Mouse (Mus musculus): ENCODE measurements around the gene Trdmt1. TPM values are rescaled to one million over a fixed set of nuclear protein-coding genes. Genes with fewer than 3 reads are reported as not detected.
A peak's percentile ranks its signal among the peaks of the same experiment; 100 is the strongest.
"Not testable (repeated sequence)": the region's sequence is repeated elsewhere in the genome, so short reads cannot be mapped to it uniquely, and the experiment has no call there.

The Trdmt1 gene
- 1 to 10 TPM; 3.8 to 4.6 TPM for total RNA-seq (2021)
- long read RNA-seq, experiment 1, partial matches to known transcripts: 0 of 1 reads
- long read RNA-seq, experiment 1, other reads (novel, unspliced or antisense): 1 of 1 reads
- long read RNA-seq, experiment 2, partial matches to known transcripts: 0 of 1 reads
- long read RNA-seq, experiment 2, other reads (novel, unspliced or antisense): 1 of 1 reads

DNA sequence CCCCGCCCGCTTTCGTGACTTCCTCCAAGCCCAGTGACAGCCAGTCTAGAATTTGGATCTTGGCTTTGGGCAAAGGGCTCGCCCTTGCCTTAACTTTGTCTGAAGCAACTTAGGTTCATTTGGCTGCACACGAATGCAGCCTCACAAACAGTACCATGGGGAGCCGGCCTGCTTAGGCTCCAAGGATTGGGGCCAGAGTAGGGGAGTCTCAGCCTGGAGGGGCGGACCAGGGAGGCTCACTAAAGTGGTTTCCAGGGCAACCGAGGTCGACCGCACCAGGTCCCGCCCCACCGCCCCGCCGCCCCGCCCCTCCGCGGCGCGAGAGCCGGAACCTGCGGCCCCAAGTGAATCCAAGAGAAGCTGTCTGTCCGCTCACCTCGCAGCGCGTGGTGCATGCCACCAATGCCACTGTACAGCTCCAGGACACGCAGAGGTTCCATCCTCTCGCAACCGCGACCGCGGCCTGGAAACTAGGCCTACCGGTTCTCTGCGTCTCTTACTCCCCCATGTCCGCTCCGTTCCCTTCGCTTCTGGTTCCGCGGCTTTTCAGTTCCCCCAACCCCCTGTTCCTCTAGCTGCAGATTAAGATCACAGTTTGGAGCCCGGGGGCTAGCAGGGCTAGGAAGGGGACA, at the start of gene Trdmt1:
Trdmt1 (minus strand) TSS at position 476 of the 632 bp plus-strand sequence.
- DNase-seq: peak; percentile 87

DNA sequence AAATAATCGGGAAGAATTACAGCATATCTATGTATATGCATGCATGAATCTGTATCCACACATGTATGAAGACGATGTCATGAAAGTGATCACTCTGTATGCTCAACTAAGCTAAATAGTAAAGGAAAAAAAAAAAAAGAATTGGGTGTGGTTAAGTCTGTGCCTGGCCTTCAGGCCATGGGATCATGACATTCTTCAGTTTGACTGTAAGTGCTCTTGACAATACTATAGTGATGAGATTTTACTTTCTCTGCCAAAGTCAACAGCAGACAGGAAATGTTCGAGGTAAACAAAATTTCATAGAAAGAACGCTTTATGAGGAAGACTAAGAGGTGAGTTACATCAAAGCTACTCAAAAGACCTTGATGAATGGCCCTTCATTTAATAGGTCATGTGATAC, 48.9 kb upstream of the Trdmt1 start:
- no peak for DNase-seq

DNA sequence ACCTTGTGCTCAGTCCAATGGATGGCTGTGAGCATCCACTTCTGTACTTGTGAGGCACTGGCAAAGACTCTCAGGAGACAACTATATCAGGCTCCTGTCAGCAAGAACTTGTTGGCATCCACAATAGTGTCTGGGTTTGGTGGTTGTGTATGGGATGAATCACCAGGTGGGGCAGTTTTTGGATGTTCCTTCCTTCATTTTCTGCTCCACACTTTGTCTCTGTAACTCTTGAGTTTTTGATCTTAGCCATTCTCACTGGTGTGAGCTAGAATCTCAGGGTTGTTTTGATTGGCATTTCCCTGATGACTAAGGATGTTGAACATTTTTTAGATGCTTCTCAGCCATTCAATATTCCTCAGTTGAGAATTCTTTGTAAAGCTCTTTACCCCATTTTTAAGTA, 39.3 kb upstream of the Trdmt1 start:
- not testable (repeated sequence) for DNase-seq

DNA sequence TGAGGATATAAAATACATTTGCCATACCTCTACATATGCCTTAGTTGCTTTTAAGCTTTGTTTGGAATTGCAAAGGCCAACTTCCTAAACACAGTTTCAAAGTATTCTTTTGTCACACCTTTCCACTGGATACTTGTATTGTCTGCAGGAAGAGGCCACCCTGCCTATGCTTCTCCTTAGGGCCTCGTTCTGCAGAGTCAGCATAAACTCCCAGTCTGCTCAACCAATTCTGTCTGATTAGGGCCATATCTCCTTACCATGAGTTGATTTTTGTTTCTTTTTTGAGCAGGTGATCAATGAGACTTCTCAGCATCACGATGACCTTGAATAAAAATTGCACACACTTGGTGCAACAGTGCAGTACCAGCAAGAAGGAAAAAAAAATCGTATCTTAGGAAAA, 37.7 kb upstream of the Trdmt1 start:
- DNase-seq: no peak

DNA sequence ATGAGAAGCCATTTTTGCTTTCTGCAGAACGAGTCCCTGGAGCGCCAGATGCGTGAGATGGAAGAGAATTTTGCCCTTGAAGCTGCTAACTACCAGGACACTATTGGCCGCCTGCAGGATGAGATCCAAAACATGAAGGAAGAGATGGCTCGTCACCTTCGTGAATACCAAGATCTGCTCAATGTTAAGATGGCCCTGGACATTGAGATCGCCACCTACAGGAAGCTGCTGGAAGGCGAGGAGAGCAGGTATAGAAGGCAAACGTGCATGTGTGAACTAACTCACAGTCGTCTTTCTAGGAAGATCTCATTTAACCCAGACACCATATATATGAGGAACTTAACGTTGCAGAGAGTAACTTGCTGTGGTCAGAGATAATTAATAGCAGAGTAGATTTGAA, 35.5 kb upstream of the Trdmt1 start:
- no peak for DNase-seq

DNA sequence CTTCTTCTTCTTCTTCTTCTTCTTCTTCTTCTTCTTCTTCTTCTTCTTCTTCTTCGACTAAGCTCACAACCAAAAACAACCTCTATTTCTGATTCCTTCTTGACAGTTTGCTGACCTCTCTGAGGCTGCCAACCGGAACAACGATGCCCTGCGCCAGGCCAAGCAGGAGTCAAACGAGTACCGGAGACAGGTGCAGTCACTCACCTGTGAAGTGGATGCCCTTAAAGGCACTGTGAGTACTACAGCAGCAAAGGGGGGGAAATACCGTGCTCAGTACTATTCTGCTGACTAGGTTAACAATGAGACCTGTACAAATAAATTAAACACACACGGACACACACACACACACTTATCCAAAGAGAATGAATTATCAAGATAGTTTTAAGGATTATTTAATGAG, 34.8 kb upstream of the Trdmt1 start:
- no peak for DNase-seq

DNA sequence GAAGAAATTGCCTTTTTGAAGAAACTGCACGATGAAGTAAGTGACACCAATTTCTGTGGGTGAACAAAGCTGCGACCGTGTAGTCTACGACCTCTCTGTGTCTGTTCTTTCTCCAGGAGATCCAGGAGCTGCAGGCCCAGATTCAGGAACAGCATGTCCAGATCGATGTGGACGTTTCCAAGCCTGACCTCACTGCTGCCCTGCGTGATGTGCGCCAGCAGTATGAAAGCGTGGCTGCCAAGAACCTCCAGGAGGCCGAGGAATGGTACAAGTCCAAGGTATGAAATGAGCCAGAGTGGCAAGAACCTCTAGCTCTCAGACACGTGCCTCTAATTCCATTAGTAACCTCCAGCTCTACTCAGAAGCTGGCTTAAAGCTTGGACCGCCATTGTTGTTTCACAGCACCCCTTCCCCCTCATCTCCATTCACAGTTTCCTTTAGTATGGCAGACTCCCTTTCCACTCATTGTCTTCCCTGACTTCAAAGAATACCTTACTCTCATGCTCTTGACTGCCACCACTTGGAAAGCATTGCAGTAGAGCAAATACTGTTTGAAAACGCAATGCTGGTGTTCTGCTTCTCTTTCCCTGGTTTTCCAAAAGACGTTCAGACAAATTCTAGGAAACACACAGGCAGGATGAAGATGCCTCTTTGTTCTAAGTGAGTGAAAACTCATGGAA, 34.1 kb upstream of the Trdmt1 start:
- peak; percentile 47 for DNase-seq

DNA sequence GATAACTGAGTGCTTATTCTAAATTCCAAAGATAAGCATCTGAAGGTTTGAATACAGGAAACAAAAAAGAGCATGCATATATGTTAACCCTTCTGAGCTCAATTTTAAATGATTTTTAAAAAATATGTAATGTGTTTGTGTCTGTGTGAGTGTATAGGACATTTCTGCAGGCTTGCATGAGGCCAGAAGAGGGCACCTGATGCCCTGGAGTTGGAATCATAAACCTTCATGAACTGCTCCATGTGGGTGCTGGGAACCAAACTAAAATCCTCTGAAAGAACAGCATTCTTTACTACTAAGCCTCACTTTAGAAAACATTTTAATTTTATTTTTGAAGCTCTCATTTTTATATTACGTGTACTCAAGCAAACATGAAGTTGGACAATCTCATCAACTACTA, 32.9 kb upstream of the Trdmt1 start:
- no peak for DNase-seq

DNA sequence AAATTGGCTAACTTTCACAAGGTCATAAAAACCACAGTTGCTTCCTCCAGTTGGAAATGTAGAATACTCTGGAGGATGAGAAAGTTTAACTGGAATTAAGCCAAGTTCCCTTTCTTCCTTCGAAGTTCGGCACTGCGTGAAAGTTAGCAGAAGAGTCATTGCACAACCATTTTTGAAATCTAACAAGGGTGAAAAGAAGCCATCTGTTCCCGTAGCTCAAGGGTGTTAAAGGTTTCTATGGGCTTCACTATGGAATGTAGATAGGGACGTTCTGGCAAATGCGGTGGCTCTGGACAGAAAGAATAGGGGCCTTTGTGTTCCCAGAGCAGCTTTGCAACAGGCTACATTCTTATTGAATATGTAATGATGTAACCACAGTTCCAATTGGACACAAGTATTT, 31.5 kb upstream of the Trdmt1 start:
- DNase-seq: no peak

DNA sequence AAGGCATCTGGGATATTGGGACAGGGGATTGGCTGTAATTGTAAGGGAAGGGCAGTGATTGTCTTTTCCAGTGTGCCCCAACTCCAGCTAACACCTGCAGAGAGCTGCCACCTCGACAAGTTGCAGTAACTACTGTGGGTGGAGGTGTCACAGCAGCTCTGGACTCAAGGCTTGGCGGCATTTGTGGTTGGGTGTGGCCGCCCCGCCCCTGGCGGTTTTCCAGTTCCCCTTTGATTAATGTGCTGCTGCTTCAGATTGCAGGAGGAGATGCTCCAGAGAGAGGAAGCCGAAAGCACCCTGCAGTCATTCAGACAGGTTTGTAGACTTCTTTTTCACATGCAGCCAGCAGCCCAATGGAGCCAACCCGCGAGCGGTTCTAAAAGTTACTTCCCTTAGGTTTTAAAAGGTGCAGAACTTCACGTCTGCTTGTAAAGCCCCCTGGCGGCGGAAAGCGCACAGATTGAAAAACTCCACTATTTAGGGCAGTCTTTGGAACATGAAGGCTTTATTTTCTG, 30.9 kb upstream of the Trdmt1 start:
- peak; percentile 64 for DNase-seq

DNA sequence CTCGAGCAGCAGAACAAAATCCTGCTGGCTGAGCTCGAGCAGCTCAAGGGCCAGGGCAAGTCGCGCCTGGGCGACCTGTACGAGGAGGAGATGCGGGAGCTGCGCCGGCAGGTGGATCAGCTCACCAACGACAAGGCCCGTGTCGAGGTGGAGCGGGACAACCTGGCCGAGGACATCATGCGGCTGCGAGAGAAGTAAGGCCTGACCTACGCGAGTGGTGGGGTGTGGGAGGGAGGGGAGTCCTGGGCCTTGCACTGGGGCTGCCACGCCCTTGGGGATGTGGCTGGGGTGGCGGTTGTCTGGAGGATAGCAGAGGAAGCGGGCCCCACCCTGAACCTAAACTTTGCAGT, 30.3 kb upstream of the Trdmt1 start:
- DNase-seq: peak; percentile 71

DNA sequence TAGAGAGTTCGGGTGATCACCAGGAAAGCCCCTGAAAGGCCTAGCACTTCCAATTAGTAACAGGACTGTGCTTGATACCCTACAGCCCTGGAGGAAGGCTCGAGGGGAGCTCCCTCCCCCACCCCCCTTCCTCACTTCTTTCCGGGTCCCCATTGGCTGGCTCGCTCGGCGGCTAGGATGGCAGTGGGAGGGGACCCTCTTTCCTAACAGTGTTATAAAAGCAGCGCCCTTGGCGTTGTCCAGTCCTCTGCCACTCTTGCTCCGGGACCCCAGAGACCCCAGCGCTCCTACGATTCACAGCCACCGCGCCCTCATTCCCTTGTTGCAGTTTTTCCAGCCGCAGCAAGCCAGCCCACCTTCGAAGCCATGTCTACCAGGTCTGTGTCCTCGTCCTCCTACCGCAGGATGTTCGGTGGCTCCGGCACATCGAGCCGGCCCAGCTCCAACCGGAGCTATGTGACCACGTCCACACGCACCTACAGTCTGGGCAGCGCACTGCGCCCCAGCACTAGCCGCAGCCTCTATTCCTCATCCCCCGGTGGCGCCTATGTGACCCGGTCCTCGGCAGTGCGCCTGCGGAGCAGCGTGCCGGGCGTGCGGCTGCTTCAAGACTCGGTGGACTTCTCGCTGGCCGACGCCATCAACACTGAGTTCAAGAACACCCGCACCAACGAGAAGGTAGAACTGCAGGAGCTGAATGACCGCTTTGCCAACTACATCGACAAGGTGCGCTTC, 29.8 kb upstream of the Trdmt1 start:
- DNase-seq: peak; percentile 88

DNA sequence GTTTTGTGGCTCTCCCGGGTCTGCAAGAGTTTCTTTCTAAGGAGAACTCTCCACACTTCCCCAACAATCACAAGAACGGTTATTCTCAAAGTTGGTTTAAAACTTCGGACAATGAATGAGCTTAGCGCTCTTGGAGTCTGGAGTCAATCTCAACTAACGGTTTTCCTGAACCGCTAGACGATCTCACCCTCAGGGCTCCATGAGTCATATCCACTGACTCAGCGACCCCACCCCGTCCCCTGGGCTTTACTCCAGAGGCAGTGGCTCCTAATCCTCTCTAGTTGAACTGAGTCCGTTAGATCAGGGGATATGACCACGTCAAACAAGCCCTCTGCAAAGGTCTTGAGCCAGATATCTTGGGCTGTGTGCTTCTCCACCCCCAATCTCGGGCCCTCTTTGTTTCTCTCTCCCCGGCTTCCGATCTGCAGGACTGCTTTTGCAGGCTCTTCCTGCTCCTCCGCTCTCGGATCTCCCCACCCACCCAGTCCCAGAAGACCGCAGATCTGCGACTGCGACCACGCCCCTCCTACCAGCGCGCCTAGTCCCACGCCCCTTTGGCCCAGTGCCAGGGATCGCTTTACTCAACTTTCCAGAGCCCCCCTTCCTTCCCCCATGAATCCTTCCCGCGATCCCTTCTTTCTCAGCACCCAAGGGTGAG, 29.1 kb upstream of the Trdmt1 start, which contains the start of gene Vim:
Vim (plus strand) TSS at position 520 of the 658 bp plus-strand sequence.
- DNase-seq: peak; percentile 88

DNA sequence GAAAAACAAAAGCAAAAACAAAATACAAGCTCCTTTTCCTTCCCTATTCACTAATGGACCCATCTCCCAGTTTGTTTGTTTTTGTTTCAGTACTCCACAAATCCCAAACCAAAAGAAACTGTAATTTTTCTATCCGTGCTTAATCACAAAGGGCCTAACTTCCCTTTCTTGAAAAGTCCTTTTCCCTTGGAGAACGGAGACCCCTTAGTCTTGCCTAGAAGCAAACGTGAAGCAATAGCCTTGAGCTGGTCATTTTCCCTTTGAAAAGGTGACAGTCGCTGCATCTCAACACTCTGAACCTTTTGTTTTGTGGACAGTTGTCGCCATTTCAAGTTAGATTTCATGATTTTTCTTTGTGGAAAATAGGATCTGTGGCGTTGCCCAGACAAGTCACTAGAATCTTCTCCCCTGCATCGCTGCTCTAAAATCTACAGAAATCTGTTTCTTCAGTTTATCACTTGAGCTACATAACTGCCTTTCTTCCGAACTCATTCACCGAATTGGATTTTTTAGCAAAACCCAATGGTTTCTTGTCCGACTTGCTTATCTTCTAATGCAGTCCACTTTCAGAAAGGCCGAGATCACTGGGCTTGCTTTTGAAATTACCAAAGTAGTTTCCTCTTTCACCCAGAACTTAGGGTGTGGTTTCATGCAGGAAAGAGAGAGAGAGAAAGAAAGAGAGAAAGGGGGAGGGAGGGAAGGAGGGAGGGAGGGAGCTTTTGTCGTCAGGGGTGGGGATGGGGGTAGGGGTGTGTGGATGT, 28.4 kb upstream of the Trdmt1 start:
- no peak for DNase-seq

DNA sequence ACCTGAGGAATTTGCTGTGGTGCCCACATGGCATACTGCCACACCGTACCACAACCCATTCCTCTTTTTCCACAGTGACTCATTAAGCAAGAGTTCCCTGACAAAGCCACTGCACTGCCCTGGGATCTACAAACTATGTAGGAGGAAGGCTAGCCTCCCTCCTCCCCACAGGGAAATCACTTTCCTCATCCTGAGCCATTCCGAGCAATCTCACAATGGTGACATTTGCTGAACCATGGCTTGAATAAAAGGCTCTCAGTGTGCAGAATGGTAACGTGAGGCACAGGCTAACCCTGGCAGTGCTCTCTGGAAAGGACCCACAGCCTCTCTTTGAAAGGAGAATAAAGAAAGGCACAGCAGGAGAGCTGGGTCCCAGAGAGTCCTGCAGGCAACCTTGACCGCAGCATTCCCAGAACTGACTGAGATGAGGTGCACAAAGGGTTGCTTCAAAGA, 27.7 kb upstream of the Trdmt1 start:
- no peak for DNase-seq

DNA sequence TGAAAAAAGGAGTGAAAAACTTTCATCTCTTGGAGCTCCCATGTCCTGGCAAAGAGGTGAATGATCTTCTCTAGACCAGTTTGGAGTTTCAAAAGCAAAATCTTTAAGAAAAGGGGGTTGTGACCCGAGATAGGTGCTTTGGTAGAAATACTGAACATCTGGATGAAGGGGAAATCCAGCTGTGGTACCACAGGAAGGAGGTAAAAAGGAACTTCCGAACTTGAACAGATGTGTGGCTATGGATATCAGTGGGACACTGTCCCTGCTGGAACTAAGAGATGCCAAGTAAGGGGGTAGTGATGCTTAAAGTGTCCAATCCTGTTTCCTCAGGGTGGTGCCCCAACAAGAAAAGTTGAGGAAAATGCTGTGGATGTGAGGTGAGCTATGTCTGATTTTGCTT, 25.7 kb upstream of the Trdmt1 start:
- DNase-seq: no peak

DNA sequence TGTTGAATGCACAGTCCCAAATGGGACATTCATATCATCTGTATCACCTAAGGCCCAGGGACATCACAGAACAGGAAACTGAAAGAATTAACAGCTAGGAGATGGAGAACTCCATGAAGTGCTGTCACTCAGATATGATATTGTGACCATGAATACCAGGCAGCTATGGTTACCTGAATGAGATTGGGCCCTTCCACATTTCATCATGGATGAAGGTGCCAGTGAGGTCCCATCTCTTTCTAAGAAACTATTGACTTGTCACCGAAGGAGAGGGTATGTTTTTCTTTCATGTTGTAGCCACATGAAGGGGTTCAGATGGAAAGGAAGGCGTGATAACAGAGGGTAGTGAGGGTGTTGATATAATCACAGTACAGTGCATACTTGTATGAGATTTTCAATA, 15.9 kb upstream of the Trdmt1 start:
- DNase-seq: no peak

DNA sequence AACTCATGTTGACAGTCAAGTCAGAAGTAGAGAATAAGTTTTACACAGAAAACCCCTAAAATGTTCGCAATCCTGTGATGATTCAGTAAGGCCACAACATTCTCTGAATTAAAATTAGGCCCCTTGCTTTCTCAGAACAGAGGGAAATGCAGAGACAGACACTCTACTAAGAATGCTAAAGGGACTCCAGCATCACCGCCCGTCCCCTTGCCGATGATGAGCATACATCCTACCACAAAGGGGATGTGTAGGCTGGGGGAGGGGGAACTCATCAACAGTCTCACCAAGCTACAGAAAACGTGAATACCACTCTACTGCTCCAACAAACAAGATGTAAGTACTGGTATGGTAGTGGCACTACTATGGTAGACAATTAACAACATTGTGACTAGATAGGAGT, 15.3 kb upstream of the Trdmt1 start:
- DNase-seq: no peak

DNA sequence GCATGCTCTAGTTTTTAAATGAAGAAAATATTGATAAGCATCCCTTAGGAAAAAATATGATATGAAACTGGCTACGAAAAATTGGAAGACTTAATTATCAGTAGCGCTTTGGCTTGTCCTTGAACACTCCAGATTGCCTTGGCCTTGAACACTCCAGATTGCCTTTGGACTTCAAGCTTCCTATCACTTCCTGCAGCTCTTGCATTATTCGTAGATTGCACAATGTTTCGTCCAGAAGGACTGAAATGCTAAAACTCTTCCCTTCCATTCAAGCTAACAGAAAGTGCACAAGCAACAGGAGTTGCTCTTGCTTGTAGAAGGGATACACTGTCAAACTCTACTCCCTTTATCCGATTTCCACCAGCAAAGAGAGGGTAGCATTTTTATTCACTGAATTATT, 14.8 kb upstream of the Trdmt1 start:
- DNase-seq: no peak

DNA sequence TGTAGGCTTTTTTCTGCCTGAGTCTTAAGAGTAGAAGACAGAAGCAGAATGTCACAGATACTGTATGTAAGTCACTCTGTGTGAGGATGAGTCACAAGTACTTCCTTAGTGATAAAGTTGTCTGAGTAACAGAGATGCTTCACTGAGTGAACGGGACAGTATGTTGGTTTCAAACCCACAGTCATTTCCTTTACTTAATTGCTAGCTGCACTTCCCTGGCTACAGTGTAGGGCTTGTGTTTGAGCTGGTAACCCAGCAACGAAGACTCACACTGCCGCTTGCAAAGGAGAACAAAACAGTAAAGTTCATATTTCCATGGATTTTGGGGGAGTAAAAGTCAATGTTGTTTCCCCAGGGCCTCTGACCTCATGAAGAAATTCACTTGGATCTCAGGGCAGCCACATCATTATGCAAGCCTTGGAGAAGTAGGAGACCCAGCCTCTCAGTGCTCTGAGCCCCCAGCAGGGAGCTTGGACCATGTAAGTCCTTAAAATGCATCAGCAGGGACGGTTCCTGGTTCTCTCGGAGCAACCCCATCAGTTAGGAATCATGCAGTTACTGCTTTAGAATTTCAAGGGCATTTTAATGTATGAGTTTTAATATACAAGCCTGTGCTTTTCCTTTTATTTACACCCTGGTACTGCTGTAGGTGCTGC, 14.3 kb upstream of the Trdmt1 start:
- peak; percentile 40 for DNase-seq

All from gastrocnemius, postnatal 25 days (tissue).